In the genomic region with DNA sequence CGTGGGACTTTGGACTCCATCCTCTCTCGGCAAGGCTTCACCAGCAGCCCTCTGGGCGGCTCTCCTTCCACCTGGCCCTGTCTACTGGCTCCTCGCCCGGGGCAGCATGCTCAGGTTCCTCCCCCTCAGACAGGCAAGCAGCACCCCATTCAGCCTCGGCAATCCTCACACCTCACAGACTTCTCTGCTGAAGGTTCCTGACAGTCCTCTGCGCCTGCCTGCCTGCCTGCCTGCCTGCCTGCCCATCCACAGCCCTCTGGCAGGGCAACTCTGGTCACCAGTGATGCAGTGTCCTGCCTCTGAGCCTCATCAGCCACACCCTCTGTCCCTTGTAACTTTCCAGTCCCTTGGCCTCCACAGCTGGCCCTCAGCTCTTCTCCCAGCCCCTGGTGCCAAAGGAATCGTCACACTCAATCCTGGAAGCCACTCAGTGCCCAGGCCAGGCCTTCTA, we compare ENCODE assay signal across 9 mouse cellular contexts. TPM values are rescaled to one million over a fixed set of nuclear protein-coding genes. Genes with fewer than 3 reads are reported as not detected.
DNase-seq lines count a peak whose midpoint lies in the region; ATAC-seq lines count a peak whose summit lies in the region.
"Had no signal": no experiment of that assay in that cellular context is flagged by ENCODE, and none has a peak within 500 bp of the region (broad histone marks: within the 10 kb centered on the region; RNA-seq: fewer than 3 reads in every experiment).

No protein-coding gene starts in this region.

- H3K4me2 ChIP-seq in intestine, embryonic 16.5 days (ENCODE audit: low read depth, low read length), result no peak overlapping the region
- H3K4me2 ChIP-seq: embryonic facial prominence, embryonic 15.5 days had no signal

- peak; percentile 54 for ATAC-seq in intestine, embryonic 16.5 days

- peaks cover 46% of the 10 kb centered on the region for H3K4me1 ChIP-seq in intestine, embryonic 16.5 days (ENCODE audit: control insufficient read depth, insufficient read depth, low read length)

- DNase-seq in left cerebral cortex, postnatal 4 days, result peak; percentile 43
- no peak for DNase-seq in left cerebral cortex, postnatal 10 days (ENCODE audit: extremely low spot score in 1 of 2, low spot score in 2 of 2)
- DNase-seq in cerebellum, postnatal 36 days, result peak; percentile 74 to 83
- DNase-seq in lung, postnatal 10 days, result peak; percentile 78
- no peak for DNase-seq in c-Kit-positive CD71-positive TER-119-positive erythroid progenitor cells, embryonic 14.5 days (ENCODE audit: low spot score)
- no peak for DNase-seq in thymus, postnatal 25 days
- no peak for DNase-seq in thymus, postnatal 36 days

- H3K9ac ChIP-seq in intestine, embryonic 16.5 days (ENCODE audit: low read depth, low read length), result peak overlapping the region; percentile 36
- H3K9ac ChIP-seq: embryonic facial prominence, embryonic 15.5 days had no signal

- H3K9me3 ChIP-seq in intestine, embryonic 16.5 days (ENCODE audit: control insufficient read depth, low read length), result no peaks in the 10 kb centered on the region
- H3K9me3 ChIP-seq: embryonic facial prominence, embryonic 15.5 days had no signal

- peak overlapping the region; percentile 11; the same call in 1 of the 2 replicates for H3K27ac ChIP-seq in intestine, embryonic 16.5 days (ENCODE audit: low read length)
- H3K27ac ChIP-seq: embryonic facial prominence, embryonic 15.5 days had no signal

- intact Hi-C loops in left cerebral cortex, postnatal 4 days (cut with DNase I), result no loop called here
- intact Hi-C loops in left cerebral cortex, postnatal 10 days (cut with DNase I), result no loop called here

- no peaks in the 10 kb centered on the region for H3K36me3 ChIP-seq in intestine, embryonic 16.5 days (ENCODE audit: control insufficient read depth, insufficient read depth, low read length)

- WGBS in intestine, embryonic 16.5 days, result 55% methylated on average over 8 of the region's 8 CpGs

- no peak overlapping the region for H3K4me3 ChIP-seq in intestine, embryonic 16.5 days (ENCODE audit: low read length)
- H3K4me3 ChIP-seq: embryonic facial prominence, embryonic 15.5 days had no signal

- no peaks in the 10 kb centered on the region for H3K27me3 ChIP-seq in intestine, embryonic 16.5 days (replicated peaks; ENCODE audit: control insufficient read depth, insufficient read depth, low read length)
- H3K27me3 ChIP-seq: embryonic facial prominence, embryonic 15.5 days had no signal

RNA-seq across cellular contexts. Expression of gene Stk24, which starts 39.8 kb away (rescaled TPM):
- 10 to 100 TPM; 45.9 to 52.1 TPM for total RNA-seq in left cerebral cortex, postnatal 4 days (2021)
- 10 to 100 TPM; 46.1 to 49.5 TPM for total RNA-seq in left cerebral cortex, postnatal 10 days (2021)
- polyA plus RNA-seq in intestine, embryonic 16.5 days (2015; fragmentation: Nextera tagmentation; extraction: Ambion mirVana), result 27.3 and 39.7 TPM in 2 replicates

Comparison
In these comparisons a context has a peak if more than half of its experiments do, and no peak if none do; other contexts are left out.
1. DNase-seq: peak in left cerebral cortex, postnatal 4 days (single experiment), cerebellum, postnatal 36 days (2 of 2) and lung, postnatal 10 days (single experiment); none in left cerebral cortex, postnatal 10 days (0 of 2), c-Kit-positive CD71-positive TER-119-positive erythroid progenitor cells, embryonic 14.5 days (single experiment), thymus, postnatal 25 days (single experiment) and thymus, postnatal 36 days (0 of 2).